12 mouse cellular contexts compared by ENCODE assay signal in genomic region chr8:95901864-95902263, GRCm38 (mm10). TPM values are rescaled to one million over a fixed set of nuclear protein-coding genes. Genes with fewer than 3 reads are reported as not detected.
A peak's percentile ranks its signal among the peaks of the same experiment; 100 is the strongest.
DNase-seq lines count a peak whose midpoint lies in the region; ATAC-seq and TF ChIP-seq lines count a peak whose summit lies in the region.
"Had no signal": no experiment of that assay in that cellular context is flagged by ENCODE, and none has a peak within 500 bp of the region (broad histone marks: within the 10 kb centered on the region; RNA-seq: fewer than 3 reads in every experiment).

No protein-coding gene starts in this region.

- H3K4me2 ChIP-seq in kidney, postnatal 0 days (ENCODE audit: low read length): no peak overlapping the region; the same call in 1 of the 2 replicates
- H3K4me2 ChIP-seq in CH12.LX (ENCODE audit: insufficient read depth, low read depth, poor library complexity, severe bottlenecking): no peak overlapping the region
- H3K4me2 ChIP-seq: liver, embryonic 15.5 days had no signal

- in situ Hi-C loops in CH12.LX (cut with MboI; ENCODE audit: low pct_ligation_motif_present, low pct_unique_long_range_greater_than_20kb, low sequenced_read_pairs): loop anchor here (10.0 kb wide), 1 partner anchor 287 kb away; no protein-coding TSS in a partner anchor

- H3K9me3 ChIP-seq in kidney, postnatal 0 days (replicated peaks; ENCODE audit: low read length): no peaks in the 10 kb centered on the region
- no peaks in the 10 kb centered on the region for H3K9me3 ChIP-seq in CH12.LX (replicated peaks; ENCODE audit: low read length)
- H3K9me3 ChIP-seq: liver, embryonic 15.5 days had no signal

- no peak overlapping the region for H3K9ac ChIP-seq in kidney, postnatal 0 days (ENCODE audit: low read depth, low read length)
- H3K9ac ChIP-seq in CH12.LX (ENCODE audit: insufficient read depth, low read depth): no peak overlapping the region
- H3K9ac ChIP-seq: forebrain, postnatal 0 days; liver, embryonic 15.5 days had no signal

- dilution Hi-C loops in CH12.LX (cut with MboI; ENCODE audit: extremely low pct_ligation_motif_present, extremely low pct_unique_long_range_greater_than_20kb, low sequenced_read_pairs): no loop called here

- TF ChIP-seq POLR2A in CH12.LX (IDR thresholded peaks at IDR 0.05; ENCODE audit: low read depth, low read length): 0 out of 2 replicates have a peak, but pooled peaks have one; percentile 30

- DNase-seq in kidney, postnatal 0 days (ENCODE audit: low spot score): peak; percentile 42
- no peak for DNase-seq in kidney, adult 18-20 months
- no peak for DNase-seq in CH12.LX (ENCODE audit: extremely low read depth)
- DNase-seq in lung, postnatal 10 days: peak; percentile 27
- no peak for DNase-seq in testis, postnatal 10 days (ENCODE audit: low spot score)
- DNase-seq in c-Kit-positive CD71-positive TER-119-positive erythroid progenitor cells, embryonic 14.5 days (ENCODE audit: low spot score): no peak
- no peak for DNase-seq in right cerebral cortex, adult 2 months (ENCODE audit: low spot score in 2 of 2)
- DNase-seq: forebrain, postnatal 0 days; heart, adult 18-20 months; thymus, postnatal 4 days had no signal

- no peak for TF ChIP-seq RAD21 in CH12.LX (IDR thresholded peaks at IDR 0.05; ENCODE audit: low read depth, low read length)

- TF ChIP-seq EP300 in CH12.LX (IDR thresholded peaks at IDR 0.05; ENCODE audit: low read length): no peak

- H3K4me1 ChIP-seq in kidney, postnatal 0 days (replicated peaks; ENCODE audit: insufficient read depth, low read length): peaks cover 5% of the 10 kb centered on the region; the same call in 1 of the 2 replicates
- H3K4me1 ChIP-seq in CH12.LX (ENCODE audit: control insufficient read depth in 1 of 2, insufficient read depth in 2 of 2): peaks cover 15 to 20% of the 10 kb centered on the region in 2 experiments; a peak in 3 of 4 replicates

- H3K36me3 ChIP-seq in kidney, postnatal 0 days (ENCODE audit: insufficient read depth, low read length): no peaks in the 10 kb centered on the region
- no peaks in the 10 kb centered on the region for H3K36me3 ChIP-seq in CH12.LX (replicated peaks in 1 of 2; ENCODE audit: control insufficient read depth in 1 of 2, insufficient read depth in 1 of 2, low read length in 1 of 2)
- H3K36me3 ChIP-seq: liver, embryonic 15.5 days had no signal

- H3K4me3 ChIP-seq in kidney, postnatal 0 days (replicated peaks; ENCODE audit: low read depth, low read length): no peak overlapping the region
- no peak overlapping the region for H3K4me3 ChIP-seq in CH12.LX (replicated peaks in 1 of 3; ENCODE audit: low read depth in 2 of 3, low read length in 2 of 3, poor library complexity in 1 of 3)
- H3K4me3 ChIP-seq: liver, embryonic 15.5 days had no signal

- no peaks in the 10 kb centered on the region for H3K79me2 ChIP-seq in CH12.LX (replicated peaks; ENCODE audit: control insufficient read depth, extremely low read depth, insufficient read depth, poor library complexity, severe bottlenecking)

- no peak for TF ChIP-seq CTCF in kidney, postnatal 0 days (IDR thresholded peaks at IDR 0.05; ENCODE audit: low read depth)
- no peak for TF ChIP-seq CTCF in CH12.LX (conservative IDR thresholded peaks at IDR 0.05 in 1 of 2, IDR thresholded peaks at IDR 0.05 in 1 of 2; ENCODE audit: low read depth in 2 of 2, low read length in 2 of 2)

- ATAC-seq in kidney, postnatal 0 days (replicated peaks; ENCODE audit: low FRiP score, low read depth): peak; percentile 79; the same call in 1 of the 2 replicates
- peak; percentile 84 for ATAC-seq in common myeloid progenitor, adult 5-6 weeks (replicated peaks; ENCODE audit: low read depth, poor library complexity, severe bottlenecking)
- ATAC-seq: forebrain, postnatal 0 days had no signal

- 24% methylated on average over 7 of the region's 7 CpGs for WGBS in kidney, postnatal 0 days

- no peaks in the 10 kb centered on the region for H3K27me3 ChIP-seq in kidney, postnatal 0 days (ENCODE audit: insufficient read depth, low read length)
- no peaks in the 10 kb centered on the region for H3K27me3 ChIP-seq in CH12.LX (replicated peaks)
- H3K27me3 ChIP-seq: liver, embryonic 15.5 days had no signal

- H3K27ac ChIP-seq in kidney, postnatal 0 days: peak overlapping the region; percentile 32; the same call in 1 of the 2 replicates
- no peak overlapping the region for H3K27ac ChIP-seq in CH12.LX (ENCODE audit: insufficient read depth, low read depth)
- H3K27ac ChIP-seq: liver, embryonic 15.5 days had no signal

TF ChIP-seq in CH12.LX, 34 proteins besides CTCF, POLR2A, EP300 and RAD21:
- TF ChIP-seq PAX5 (IDR thresholded peaks at IDR 0.05; ENCODE audit: low read length) (no peak), ELF1 (IDR thresholded peaks at IDR 0.05; ENCODE audit: low read depth, low read length) (peak; percentile 24; the same call in 1 of the 2 replicates), CHD2 (IDR thresholded peaks at IDR 0.05; ENCODE audit: low read length) (no peak)

RNA-seq across cellular contexts. Expression of gene Got2, which starts 13.5 kb away (rescaled TPM):
- 266 and 295 TPM in 2 replicates for polyA plus RNA-seq in kidney, postnatal 0 days (2015; fragmentation: Nextera tagmentation; extraction: Ambion mirVana)
- total RNA-seq in CH12.LX (2012; rRNA removed) (303 TPM in 2 replicates), CH12.LX (2014; rRNA removed) (268 and 283 TPM in 2 replicates)
- polyA plus RNA-seq in CH12.LX (2012; ENCODE audit: insufficient read length, low read depth): 489 and 509 TPM in 2 replicates
- total RNA-seq in common myeloid progenitor, adult 5-6 weeks (2017): 102 and 113 TPM in 2 replicates

RNA-seq across cellular contexts. Expression of gene Slc38a7, which starts 48.5 kb away (rescaled TPM):
- 12.6 and 12.9 TPM in 2 replicates for polyA plus RNA-seq in kidney, postnatal 0 days (2015; fragmentation: Nextera tagmentation; extraction: Ambion mirVana)
- total RNA-seq in CH12.LX (2012; rRNA removed): 20.3 and 33.2 TPM in 2 replicates
- 12.0 and 13.9 TPM in 2 replicates for total RNA-seq in CH12.LX (2014; rRNA removed)
- polyA plus RNA-seq in CH12.LX (2012; ENCODE audit: insufficient read length, low read depth): 28.1 and 31.0 TPM in 2 replicates
- 1.4 and 2.9 TPM in 2 replicates for total RNA-seq in common myeloid progenitor, adult 5-6 weeks (2017)

Comparison
In these comparisons a context has a peak if more than half of its experiments do, and no peak if none do; other contexts are left out.
1. DNase-seq: peak in kidney, postnatal 0 days (single experiment) and lung, postnatal 10 days (single experiment); none in kidney, adult 18-20 months (single experiment), CH12.LX (single experiment), testis, postnatal 10 days (single experiment), c-Kit-positive CD71-positive TER-119-positive erythroid progenitor cells, embryonic 14.5 days (single experiment) and right cerebral cortex, adult 2 months (0 of 2).